Mouse (Mus musculus): ENCODE data around the gene Lpar6.

- TF ChIP-seq CTCF (IDR thresholded peaks at IDR 0.05; ENCODE audit: control insufficient read depth, insufficient read depth, low read length), result no peak
- no peak for TF ChIP-seq POLR2A (IDR thresholded peaks at IDR 0.05; ENCODE audit: borderline replicate concordance, control insufficient read depth, low read depth, low read length)
These were observed 52.2 kb downstream of the Lpar6 start for GRCm38 (mm10) chr14:73289915-73290314.

All from bone marrow, adult 2 months (tissue).